Mouse (Mus musculus) heart, embryonic 11.5 days (tissue): ENCODE measurements around the gene Gm15557. TPM values are rescaled to one million over a fixed set of nuclear protein-coding genes. Genes with fewer than 3 reads are reported as not detected.
"Not testable (repeated sequence)": the region's sequence is repeated elsewhere in the genome, so short reads cannot be mapped to it uniquely, and the experiment has no call there.

Experiments used
- ATAC-seq: fragments of 200-750 bp; cut with Nextera tagmentation; replicated peaks from 2 replicates; pipeline ENCODE4 v1.8.0; 2017; ENCODE audit warnings: moderate library complexity; ENCODE audit not compliant: insufficient number of reproducible peaks, low FRiP score, low TSS enrichment
- H3K27ac ChIP-seq: fragments of 300-500 bp; sonication (generic); 2 replicates; pipeline ENCODE4 v1.5.1; 2014; ENCODE audit warnings: mild to moderate bottlenecking, low read depth, low read length
- H3K27me3 ChIP-seq: fragments of 300-500 bp; sonication (generic); 2 replicates; pipeline ENCODE4 v1.6.1; 2014; ENCODE audit warnings: mild to moderate bottlenecking, low read length, mixed read lengths; ENCODE audit not compliant: control insufficient read depth, insufficient read depth
- H3K36me3 ChIP-seq: fragments of 300-500 bp; sonication (generic); 2 replicates; pipeline ENCODE4 v1.6.1; 2014; ENCODE audit warnings: mild to moderate bottlenecking, low read length, moderate library complexity, mixed read lengths; ENCODE audit not compliant: control insufficient read depth, insufficient read depth
- H3K4me1 ChIP-seq: fragments of 300-500 bp; sonication (generic); 2 replicates; pipeline ENCODE4 v1.6.1; 2014; ENCODE audit warnings: low read length; ENCODE audit not compliant: control insufficient read depth, insufficient read depth
- H3K4me2 ChIP-seq: fragments of 300-500 bp; sonication (generic); 2 replicates; pipeline ENCODE4 v1.6.1; 2014; ENCODE audit warnings: mild to moderate bottlenecking, moderate library complexity
- H3K4me3 ChIP-seq: fragments of 300-500 bp; sonication (generic); 2 replicates; pipeline ENCODE4 v1.5.1; 2014; ENCODE audit warnings: low read depth, low read length
- H3K9ac ChIP-seq: fragments of 300-500 bp; sonication (generic); 2 replicates; pipeline ENCODE4 v1.6.1; 2014; ENCODE audit warnings: mild to moderate bottlenecking, low read depth, low read length, moderate library complexity
- H3K9me3 ChIP-seq: fragments of 300-500 bp; sonication (generic); replicated peaks from 2 replicates; pipeline ENCODE4 v1.6.1; 2016; ENCODE audit warnings: low read length; ENCODE audit not compliant: control insufficient read depth
- WGBS: fragments of 180-500 bp; shearing (Covaris S2); extraction: QIAGEN DNeasy Blood & Tissue Kit; methylation state at CpG from one replicate; pipeline ENCODE4 v1.1.7; 2014; ENCODE audit not compliant: insufficient replicate concordance; 5-methylcytosine and 5-hydroxymethylcytosine counted together
- polyA plus RNA-seq: library from polyadenylated mRNA; unstranded; fragments of >200 nt; fragmentation: Nextera tagmentation; extraction: Ambion mirVana; gene quantifications from 2 replicates; pipeline ENCODE4 v1.2.1, GENCODE M21; 2014

The Gm15557 gene
- polyA plus RNA-seq: not detected in 2 replicates

- no peak for ATAC-seq
Measured at GRCm38 (mm10) chr2:155940681-155941080, at the start of gene Gm15557. Gene Gm15557 (plus strand): TSS chr2:155940728.

GRCm38 (mm10) chr2:155894307-155895045 lies 46.1 kb upstream of the Gm15557 start:
- Histone ChIP-seq H3K4me2 (no peak overlapping the region), H3K27ac (no peak overlapping the region), H3K9me3 (no peaks in the 10 kb centered on the region), H3K9ac (no peak overlapping the region), H3K36me3 (peaks cover 5% of the 10 kb centered on the region), H3K4me1 (no peaks in the 10 kb centered on the region), H3K4me3 (no peak overlapping the region), H3K27me3 (no peaks in the 10 kb centered on the region)
- 92% methylated on average over 13 of the region's 13 CpGs for WGBS
- no peak for ATAC-seq

More at GRCm38 (mm10) chr2:155940681-155941080, at the start of gene Gm15557:
- H3K27ac ChIP-seq: no peak within 1 kb of the TSS
- H3K9me3 ChIP-seq: no peaks in the 10 kb centered on the region
- no peak within 1 kb of the TSS for H3K9ac ChIP-seq
- H3K27me3 ChIP-seq: peaks cover 7% of the 10 kb centered on the region
- no peaks in the 10 kb centered on the region for H3K36me3 ChIP-seq
- H3K4me2 ChIP-seq: no peak within 1 kb of the TSS
- H3K4me1 ChIP-seq: 0 out of 2 replicates have a peak, but pooled peaks cover 5% of the 10 kb centered on the region
- no peak within 1 kb of the TSS for H3K4me3 ChIP-seq
- 86% methylated on average over 3 of the region's 3 CpGs for WGBS

GRCm38 (mm10) chr2:155895046-155895735 lies 45.3 kb upstream of the Gm15557 start:
- Histone ChIP-seq H3K36me3 (peaks cover 5% of the 10 kb centered on the region), H3K4me1 (no peaks in the 10 kb centered on the region), H3K9ac (no peak overlapping the region), H3K4me2 (no peak overlapping the region), H3K9me3 (no peaks in the 10 kb centered on the region), H3K27ac (no peak overlapping the region), H3K4me3 (no peak overlapping the region), H3K27me3 (no peaks in the 10 kb centered on the region)
- 85% methylated on average over 16 of the region's 16 CpGs for WGBS
- ATAC-seq: no peak

GRCm38 (mm10) chr2:155902989-155903631 lies 37.4 kb upstream of the Gm15557 start:
- Histone ChIP-seq H3K9ac (no peak overlapping the region), H3K27ac (no peak overlapping the region), H3K27me3 (no peaks in the 10 kb centered on the region), H3K4me1 (no peaks in the 10 kb centered on the region), H3K9me3 (no peaks in the 10 kb centered on the region), H3K36me3 (peaks cover 3% of the 10 kb centered on the region; the same call in 1 of the 2 replicates), H3K4me2 (no peak overlapping the region), H3K4me3 (no peak overlapping the region)
- WGBS: 80% methylated on average over 16 of the region's 16 CpGs
- no peak for ATAC-seq

GRCm38 (mm10) chr2:155903632-155904008 lies 36.9 kb upstream of the Gm15557 start:
- H3K4me1 ChIP-seq: no peaks in the 10 kb centered on the region
- no peak overlapping the region for H3K4me2 ChIP-seq
- 84% methylated on average over 6 of the region's 6 CpGs for WGBS
- H3K9me3 ChIP-seq: no peaks in the 10 kb centered on the region
- H3K4me3 ChIP-seq: no peak overlapping the region
- ATAC-seq: no peak
- H3K27ac ChIP-seq: no peak overlapping the region
- peaks cover 3% of the 10 kb centered on the region; the same call in 1 of the 2 replicates for H3K36me3 ChIP-seq
- no peak overlapping the region for H3K9ac ChIP-seq
- no peaks in the 10 kb centered on the region for H3K27me3 ChIP-seq

GRCm38 (mm10) chr2:155914684-155915083 lies 25.8 kb upstream of the Gm15557 start:
- whole genome bisulfite sequencing: 88% methylated on average over 6 of the region's 6 CpGs
- Histone ChIP-seq H3K27me3 (no peaks in the 10 kb centered on the region), H3K4me2 (no peak overlapping the region), H3K9me3 (no peaks in the 10 kb centered on the region), H3K27ac (no peak overlapping the region), H3K36me3 (peaks cover 23% of the 10 kb centered on the region), H3K4me1 (no peaks in the 10 kb centered on the region), H3K9ac (no peak overlapping the region), H3K4me3 (no peak overlapping the region)
- ATAC-seq: no peak

GRCm38 (mm10) chr2:155923143-155923542 lies 17.4 kb upstream of the Gm15557 start:
- no peak for ATAC-seq
- Histone ChIP-seq H3K4me1 (no peaks in the 10 kb centered on the region), H3K27ac (no peak overlapping the region), H3K9me3 (no peaks in the 10 kb centered on the region), H3K4me3 (no peak overlapping the region), H3K36me3 (peaks cover 7% of the 10 kb centered on the region; the same call in 1 of the 2 replicates), H3K4me2 (no peak overlapping the region), H3K27me3 (no peaks in the 10 kb centered on the region), H3K9ac (no peak overlapping the region)
- 89% methylated on average over 7 of the region's 7 CpGs for WGBS

GRCm38 (mm10) chr2:155925213-155925612 lies 15.3 kb upstream of the Gm15557 start:
- WGBS: 94% methylated on average over 6 of the region's 6 CpGs

More at GRCm38 (mm10) chr2:155925213-155925612, 15.3 kb upstream of the Gm15557 start:
- not testable (repeated sequence) for H3K36me3 ChIP-seq, H3K9ac ChIP-seq, ATAC-seq, H3K4me3 ChIP-seq, H3K27ac ChIP-seq, H3K4me2 ChIP-seq, H3K27me3 ChIP-seq, H3K9me3 ChIP-seq, H3K4me1 ChIP-seq
